Mouse (Mus musculus) forebrain, embryonic 13.5 days (tissue): ENCODE results near the gene 4833420G17Rik. TPM values are rescaled to one million over a fixed set of nuclear protein-coding genes. Genes with fewer than 3 reads are reported as not detected.
"Not testable (repeated sequence)": the region's sequence is repeated elsewhere in the genome, so short reads cannot be mapped to it uniquely, and the experiment has no call there.

Experiments used
- ATAC-seq: fragments of 200-750 bp; cut with Nextera tagmentation; 2 replicates; pipeline ENCODE4 v1.8.0; 2017
- H3K27ac ChIP-seq: fragments of 300-500 bp; sonication (generic); 2 replicates; pipeline ENCODE4 v1.5.1; 2015; ENCODE audit warnings: inconsistent platforms, mild to moderate bottlenecking, moderate library complexity
- H3K27me3 ChIP-seq: fragments of 300-500 bp; sonication (generic); 2 replicates; pipeline ENCODE4 v1.6.1; 2015; ENCODE audit warnings: mild to moderate bottlenecking, inconsistent platforms
- H3K36me3 ChIP-seq: fragments of 300-500 bp; sonication (generic); 2 replicates; pipeline ENCODE4 v1.6.1; 2015; ENCODE audit warnings: mild to moderate bottlenecking, inconsistent platforms; ENCODE audit not compliant: poor library complexity, severe bottlenecking
- H3K4me1 ChIP-seq: fragments of 300-500 bp; sonication (generic); 2 replicates; pipeline ENCODE4 v1.6.1; 2015; ENCODE audit warnings: inconsistent platforms
- H3K4me2 ChIP-seq: fragments of 300-500 bp; sonication (generic); 2 replicates; pipeline ENCODE4 v1.6.1; 2015; ENCODE audit warnings: inconsistent platforms, mild to moderate bottlenecking, moderate library complexity
- H3K4me3 ChIP-seq: fragments of 300-500 bp; sonication (generic); 2 replicates; pipeline ENCODE4 v1.5.1; 2015; ENCODE audit warnings: mild to moderate bottlenecking, inconsistent platforms
- H3K9ac ChIP-seq: fragments of 300-500 bp; sonication (generic); 2 replicates; pipeline ENCODE4 v1.6.1; 2015; ENCODE audit warnings: mild to moderate bottlenecking, inconsistent platforms
- H3K9me3 ChIP-seq: fragments of 300-500 bp; sonication (generic); replicated peaks from 2 replicates; pipeline ENCODE4 v1.6.1; 2016; ENCODE audit warnings: inconsistent platforms
- WGBS: fragments of 180-500 bp; shearing (Covaris S2); methylation state at CpG from one replicate; pipeline ENCODE4 v1.1.7; 2015; 5-methylcytosine and 5-hydroxymethylcytosine counted together
- polyA plus RNA-seq: library from polyadenylated mRNA; unstranded; fragments of >200 nt; fragmentation: Nextera tagmentation; extraction: Ambion mirVana; gene quantifications from 2 replicates; pipeline ENCODE4 v1.2.1, GENCODE M21; 2015

4833420G17Rik gene
- polyA plus RNA-seq, 1 experiment from 2014 or later = 113 TPM

DNA sequence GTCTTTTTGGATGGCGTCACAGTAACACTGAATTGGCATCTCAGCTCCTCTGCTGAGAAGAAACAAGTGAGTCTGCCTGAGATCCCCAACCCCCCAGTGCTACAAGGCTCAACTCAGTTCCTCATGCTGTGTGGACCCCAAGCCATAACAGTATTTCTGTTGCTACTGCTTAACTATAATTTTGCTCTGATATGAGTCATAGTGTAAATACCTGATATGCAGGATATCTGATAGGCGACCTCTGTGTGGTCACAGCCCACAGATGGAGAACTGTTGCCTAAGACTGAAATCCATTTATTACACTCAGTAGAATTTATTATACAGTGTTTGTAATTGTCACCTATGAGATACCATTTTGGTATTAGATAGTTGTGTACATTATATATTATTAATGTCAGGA, 15.2 kb downstream of the 4833420G17Rik start:
- H3K9ac ChIP-seq = no peak overlapping the region
- no peak overlapping the region for H3K4me2 ChIP-seq
- no peak overlapping the region for H3K27ac ChIP-seq
- 93% methylated on average over 2 of the region's 2 CpGs for WGBS
- ATAC-seq = no peak
- H3K27me3 ChIP-seq = no peaks in the 10 kb centered on the region
- H3K4me1 ChIP-seq = no peaks in the 10 kb centered on the region
- peaks cover 76% of the 10 kb centered on the region for H3K36me3 ChIP-seq
- H3K9me3 ChIP-seq = no peaks in the 10 kb centered on the region
- no peak overlapping the region for H3K4me3 ChIP-seq

DNA sequence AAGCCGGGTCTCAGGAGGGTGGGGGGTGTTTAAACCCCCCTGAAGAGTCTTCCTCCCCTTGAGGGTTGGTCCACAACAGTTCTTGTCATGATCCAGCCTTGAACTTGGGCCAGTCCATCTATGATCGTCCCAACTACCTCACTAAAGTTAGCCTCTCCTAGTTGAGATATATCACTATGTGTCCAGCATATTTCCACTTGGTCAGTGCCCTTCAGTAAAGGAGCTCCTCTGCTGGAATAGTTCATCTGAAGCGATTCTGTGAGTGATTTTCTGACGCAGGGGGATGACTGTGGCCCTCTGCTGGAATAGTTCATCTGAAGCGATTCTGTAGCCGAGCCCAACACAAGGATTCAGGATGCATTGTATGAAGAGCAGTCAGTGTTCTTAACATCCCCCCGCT, 24.8 kb downstream of the 4833420G17Rik start:
- peaks cover 50% of the 10 kb centered on the region for H3K36me3 ChIP-seq
- 69% methylated on average over 7 of the region's 7 CpGs for WGBS
- H3K4me3 ChIP-seq = no peak overlapping the region
- H3K9me3 ChIP-seq = peaks cover 17% of the 10 kb centered on the region
- H3K9ac ChIP-seq = no peak overlapping the region
- no peaks in the 10 kb centered on the region for H3K4me1 ChIP-seq
- ATAC-seq = no peak
- H3K4me2 ChIP-seq = peak overlapping the region; percentile 45
- no peaks in the 10 kb centered on the region for H3K27me3 ChIP-seq
- H3K27ac ChIP-seq = no peak overlapping the region

DNA sequence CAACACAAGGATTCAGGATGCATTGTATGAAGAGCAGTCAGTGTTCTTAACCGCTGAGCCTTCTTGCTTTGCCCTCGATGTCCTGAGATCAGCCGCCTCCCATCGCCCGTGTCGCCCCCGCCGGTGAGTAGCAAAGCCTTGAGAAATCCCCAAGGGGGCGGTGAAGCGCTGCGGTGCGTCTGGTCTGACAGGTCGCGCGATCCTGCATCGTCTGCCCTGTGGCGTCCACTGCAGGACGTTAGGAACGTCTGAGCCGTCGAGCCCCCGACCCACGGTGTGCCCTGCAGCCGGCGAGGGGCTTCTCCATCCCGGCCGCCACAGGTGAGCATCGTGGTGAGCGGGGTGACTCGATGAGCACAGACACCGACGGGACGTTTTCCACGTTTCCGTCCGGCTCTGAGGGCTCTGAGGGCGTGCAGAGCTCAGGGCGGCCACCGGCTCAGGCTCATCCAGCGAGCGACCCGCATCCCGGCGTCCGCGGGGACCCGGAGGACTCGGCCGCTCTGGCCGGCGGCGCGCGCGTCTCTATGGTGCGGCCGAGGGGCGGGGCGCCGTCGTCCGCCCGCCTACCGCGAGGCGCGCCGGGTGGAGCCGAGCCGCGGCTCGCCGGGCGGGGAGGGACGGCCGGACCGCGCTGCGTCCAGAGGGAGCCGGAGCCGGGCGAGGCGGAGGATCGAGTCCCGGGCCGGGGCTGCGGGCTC, 25.5 kb downstream of the 4833420G17Rik start, which contains the start of the genes Tmem267 and 3110070M22Rik:
TSS of gene Tmem267 (plus strand) at position 160 of the 701 bp plus-strand sequence.
TSS of gene 3110070M22Rik (minus strand) at position 504 of the 701 bp plus-strand sequence.
- WGBS = 76% methylated on average over 86 of the region's 87 CpGs
- no peak for ATAC-seq
- H3K9ac ChIP-seq = peak within 1 kb of the TSS; percentile 40
- no peak within 1 kb of the TSS for H3K4me3 ChIP-seq
- H3K9me3 ChIP-seq = peaks cover 17% of the 10 kb centered on the region
- peaks cover 45% of the 10 kb centered on the region for H3K36me3 ChIP-seq
- no peaks in the 10 kb centered on the region for H3K27me3 ChIP-seq
- peak within 1 kb of the TSS; percentile 45 for H3K4me2 ChIP-seq
- no peaks in the 10 kb centered on the region for H3K4me1 ChIP-seq
- H3K27ac ChIP-seq = peak within 1 kb of the TSS; percentile 17; the same call in 1 of the 2 replicates

DNA sequence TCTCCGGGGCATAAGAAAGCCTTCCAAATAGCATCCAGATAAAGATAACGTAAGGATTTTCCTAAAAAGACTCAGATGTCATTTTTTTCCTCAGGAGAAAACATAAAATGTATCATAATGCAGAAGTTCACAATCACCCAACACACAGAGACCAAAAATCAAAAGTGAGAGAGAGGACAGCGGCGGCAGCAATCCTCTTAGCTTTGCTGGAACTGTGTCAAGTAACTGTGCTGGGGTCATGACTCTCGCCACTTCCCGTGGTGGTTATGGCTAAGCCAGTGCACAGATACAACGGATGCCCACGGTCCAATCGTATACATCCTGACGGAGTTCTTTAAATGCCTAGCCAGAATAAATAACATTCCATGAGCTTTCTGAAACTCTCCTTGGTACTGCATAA, 29.5 kb downstream of the 4833420G17Rik start:
- not testable (repeated sequence) for H3K4me3 ChIP-seq, H3K27me3 ChIP-seq, H3K4me1 ChIP-seq, H3K27ac ChIP-seq, H3K9ac ChIP-seq, H3K4me2 ChIP-seq, ATAC-seq
- peaks cover 10% of the 10 kb centered on the region for H3K36me3 ChIP-seq
- WGBS = 92% methylated on average over 10 of the region's 10 CpGs
- peaks cover 22% of the 10 kb centered on the region for H3K9me3 ChIP-seq

DNA sequence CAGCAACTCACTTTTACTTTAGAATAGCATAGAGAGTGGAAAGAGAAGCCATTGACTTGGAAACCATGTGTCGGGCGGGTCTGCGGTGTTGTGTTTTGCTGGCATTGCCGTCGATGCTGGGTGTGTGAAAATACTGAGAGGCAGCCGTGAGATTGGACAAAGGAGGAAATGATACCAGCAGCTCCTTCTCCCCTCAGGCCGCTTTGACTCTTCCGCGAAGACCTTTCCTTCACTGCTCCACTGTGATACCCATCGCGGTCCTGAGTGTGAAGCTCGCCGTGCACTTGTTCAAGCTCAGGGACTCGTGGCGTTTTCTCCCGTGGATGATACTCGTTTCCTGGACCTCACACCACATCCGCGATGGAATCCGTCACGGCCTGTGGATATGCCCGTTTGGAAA, 32.4 kb downstream of the 4833420G17Rik start:
- H3K9ac ChIP-seq, H3K4me3 ChIP-seq, H3K4me2 ChIP-seq, H3K36me3 ChIP-seq, H3K27me3 ChIP-seq, H3K27ac ChIP-seq, ATAC-seq, H3K4me1 ChIP-seq: not testable (repeated sequence)
- WGBS = 95% methylated on average over 13 of the region's 22 CpGs
- peaks cover 20% of the 10 kb centered on the region for H3K9me3 ChIP-seq

Other genes starting within 250 kb of the 4833420G17Rik start
- 178 and 207 TPM in 2 replicates for gene Paip1, start 34.2 kb upstream of the 4833420G17Rik start, polyA plus RNA-seq
- gene Tmem267, start 25.3 kb downstream of the 4833420G17Rik start, polyA plus RNA-seq = 2.2 and 3.4 TPM in 2 replicates
- gene 3110070M22Rik, start 25.6 kb downstream of the 4833420G17Rik start, polyA plus RNA-seq = 1.9 and 2.2 TPM in 2 replicates
- gene Ccl28, start 161.1 kb downstream of the 4833420G17Rik start, polyA plus RNA-seq = 0.28 and 0.44 TPM in 2 replicates
- gene Hmgcs1, start 227.6 kb downstream of the 4833420G17Rik start, polyA plus RNA-seq = 322 and 362 TPM in 2 replicates